Mouse (Mus musculus) hindbrain, postnatal 0 days (tissue): ENCODE measurements at regions not wholly inside any gene's neighbourhood (a gene's known extent, or its start where the extent isn't known, plus 50 kb on each side); places are given as distances from the start of the nearest gene placed in this dataset.
A peak's percentile ranks its signal among the peaks of the same experiment; 100 is the strongest.

Experiments used
- ATAC-seq: fragments of 200-750 bp; cut with Nextera tagmentation; 2 replicates; pipeline ENCODE4 v1.8.0; 2017; ENCODE audit warnings: mild to moderate bottlenecking, moderate TSS enrichment, moderate library complexity
- DNase-seq: peaks from one replicate; pipeline ENCODE4 v3.0.0-alpha.2; 2015; ENCODE audit warnings: low spot score
- H3K27ac ChIP-seq: fragments of 300-500 bp; sonication (generic); 2 replicates; pipeline ENCODE4 v1.5.1; 2014; ENCODE audit warnings: mild to moderate bottlenecking
- H3K27me3 ChIP-seq: fragments of 300-500 bp; sonication (generic); 2 replicates; pipeline ENCODE4 v1.6.1; 2014; ENCODE audit warnings: low read length, mixed read lengths; ENCODE audit not compliant: insufficient read depth
- H3K36me3 ChIP-seq: fragments of 300-500 bp; sonication (generic); 2 replicates; pipeline ENCODE4 v1.6.1; 2014; ENCODE audit warnings: low read length, mixed read lengths; ENCODE audit not compliant: insufficient read depth
- H3K4me1 ChIP-seq: fragments of 300-500 bp; sonication (generic); 2 replicates; pipeline ENCODE4 v1.6.1; 2014; ENCODE audit warnings: antibody characterized with exemption, low read length, mixed read lengths; ENCODE audit not compliant: insufficient read depth
- H3K4me2 ChIP-seq: fragments of 300-500 bp; sonication (generic); 2 replicates; pipeline ENCODE4 v1.6.1; 2014; ENCODE audit warnings: low read depth, mild to moderate bottlenecking, low read length, moderate library complexity, mixed read lengths
- H3K4me3 ChIP-seq: fragments of 300-500 bp; sonication (generic); 2 replicates; pipeline ENCODE4 v1.5.1; 2014; ENCODE audit warnings: low read length
- H3K9ac ChIP-seq: fragments of 300-500 bp; sonication (generic); replicated peaks from 2 replicates; pipeline ENCODE4 v1.6.1; 2014; ENCODE audit warnings: mild to moderate bottlenecking, low read length, moderate library complexity, mixed read lengths
- H3K9me3 ChIP-seq: fragments of 300-500 bp; sonication (generic); 2 replicates; pipeline ENCODE4 v1.6.1; 2016; ENCODE audit warnings: low read length, mixed read lengths
- CTCF ChIP-seq: IDR thresholded peaks from 2 replicates; pipeline ENCODE4 v1.5.1; 2016; ENCODE audit warnings: antibody characterized with exemption, control low read depth, low read depth
- WGBS: fragments of 180-500 bp; shearing (Covaris S2); extraction: QIAGEN DNeasy Blood & Tissue Kit; methylation state at CpG from one replicate; pipeline ENCODE4 v1.1.7; 2014; 5-methylcytosine and 5-hydroxymethylcytosine counted together

GRCm38 (mm10) chr7:95598339-95598738 is 572.7 kb upstream of the Tenm4 start:
- H3K27ac ChIP-seq = no peak overlapping the region
- no peak for TF ChIP-seq CTCF
- no peaks in the 10 kb centered on the region for H3K9me3 ChIP-seq
- ATAC-seq (no peak), DNase-seq (no peak)
- no peak overlapping the region for H3K9ac ChIP-seq
- WGBS = 78% methylated on average over 2 of the region's 2 CpGs
- H3K4me1 ChIP-seq = no peaks in the 10 kb centered on the region
- H3K4me3 ChIP-seq = no peak overlapping the region
- H3K27me3 ChIP-seq = no peaks in the 10 kb centered on the region
- no peak overlapping the region for H3K4me2 ChIP-seq
- H3K36me3 ChIP-seq = no peaks in the 10 kb centered on the region

- WGBS = 74% methylated on average over 2 of the region's 2 CpGs
- TF ChIP-seq CTCF = no peak
- no peak overlapping the region for H3K27ac ChIP-seq
- no peaks in the 10 kb centered on the region for H3K4me1 ChIP-seq
- H3K4me3 ChIP-seq = no peak overlapping the region
- no peaks in the 10 kb centered on the region for H3K9me3 ChIP-seq
- no peak overlapping the region for H3K9ac ChIP-seq
- ATAC-seq = no peak
- H3K27me3 ChIP-seq = no peaks in the 10 kb centered on the region
- H3K4me2 ChIP-seq = no peak overlapping the region
- DNase-seq = no peak
- H3K36me3 ChIP-seq = no peaks in the 10 kb centered on the region
Observed at GRCm38 (mm10) chr7:95613736-95614135, 557.3 kb upstream of the Tenm4 start.

- ATAC-seq = no peak
Observed at GRCm38 (mm10) chr7:95617370-95617769, 553.7 kb upstream of the Tenm4 start.

GRCm38 (mm10) chr7:95618170-95618569 is 552.9 kb upstream of the Tenm4 start:
- no peaks in the 10 kb centered on the region for H3K36me3 ChIP-seq
- ATAC-seq = no peak

More at GRCm38 (mm10) chr7:95617370-95617769, 553.7 kb upstream of the Tenm4 start:
- Histone ChIP-seq H3K4me2 (no peak overlapping the region), H3K9ac (no peak overlapping the region), H3K4me1 (no peaks in the 10 kb centered on the region), H3K27me3 (no peaks in the 10 kb centered on the region), H3K9me3 (no peaks in the 10 kb centered on the region), H3K36me3 (no peaks in the 10 kb centered on the region), H3K4me3 (no peak overlapping the region), H3K27ac (no peak overlapping the region)
- whole genome bisulfite sequencing = 60% methylated on average over 2 of the region's 2 CpGs
- DNase-seq = peak; percentile 71
- TF ChIP-seq CTCF = no peak

GRCm38 (mm10) chr7:95620079-95620478 is 551.0 kb upstream of the Tenm4 start:
- no peak for DNase-seq
- no peaks in the 10 kb centered on the region for H3K9me3 ChIP-seq
- no peak overlapping the region for H3K4me2 ChIP-seq
- no peak overlapping the region for H3K9ac ChIP-seq
- TF ChIP-seq CTCF = no peak
- no peaks in the 10 kb centered on the region for H3K4me1 ChIP-seq
- H3K4me3 ChIP-seq = no peak overlapping the region
- ATAC-seq = no peak
- no peaks in the 10 kb centered on the region for H3K36me3 ChIP-seq
- no peaks in the 10 kb centered on the region for H3K27me3 ChIP-seq
- no peak overlapping the region for H3K27ac ChIP-seq

More at GRCm38 (mm10) chr7:95618170-95618569, 552.9 kb upstream of the Tenm4 start:
- H3K4me2 ChIP-seq = no peak overlapping the region
- no peak for DNase-seq
- no peaks in the 10 kb centered on the region for H3K4me1 ChIP-seq
- no peak overlapping the region for H3K27ac ChIP-seq
- H3K27me3 ChIP-seq = no peaks in the 10 kb centered on the region
- no peak for TF ChIP-seq CTCF
- H3K4me3 ChIP-seq = no peak overlapping the region
- H3K9ac ChIP-seq = no peak overlapping the region
- H3K9me3 ChIP-seq = no peaks in the 10 kb centered on the region

GRCm38 (mm10) chr7:95640683-95641082 is 530.4 kb upstream of the Tenm4 start:
- Histone ChIP-seq H3K27me3 (no peaks in the 10 kb centered on the region), H3K9ac (no peak overlapping the region), H3K4me2 (no peak overlapping the region), H3K36me3 (no peaks in the 10 kb centered on the region), H3K4me1 (no peaks in the 10 kb centered on the region), H3K27ac (no peak overlapping the region), H3K9me3 (no peaks in the 10 kb centered on the region), H3K4me3 (no peak overlapping the region)
- 82% methylated on average over 5 of the region's 5 CpGs for WGBS
- ATAC-seq (no peak), DNase-seq (no peak)
- TF ChIP-seq CTCF = no peak

- H3K4me3 ChIP-seq = no peak overlapping the region
- no peak overlapping the region for H3K9ac ChIP-seq
- no peak for ATAC-seq
- no peaks in the 10 kb centered on the region for H3K4me1 ChIP-seq
- no peak for TF ChIP-seq CTCF
- no peak overlapping the region for H3K4me2 ChIP-seq
- no peaks in the 10 kb centered on the region for H3K36me3 ChIP-seq
- H3K27ac ChIP-seq = no peak overlapping the region
- DNase-seq = no peak
- H3K9me3 ChIP-seq = no peaks in the 10 kb centered on the region
- H3K27me3 ChIP-seq = no peaks in the 10 kb centered on the region
- 94% methylated on average over 1 of the region's 1 CpGs for WGBS
Observed at GRCm38 (mm10) chr7:95674319-95674718, 496.7 kb upstream of the Tenm4 start.
